Mouse (Mus musculus) liver, adult 2 months (tissue): ENCODE results near the gene Npas2. TPM values are rescaled to one million over a fixed set of nuclear protein-coding genes. Genes with fewer than 3 reads are reported as not detected.
A peak's percentile ranks its signal among the peaks of the same experiment; 100 is the strongest.

Experiments used
- DNase-seq: peaks from one replicate; pipeline ENCODE4 v3.0.0-alpha.2; 2011; ENCODE audit warnings: low read depth, low spot score; ENCODE audit errors: extremely low read depth
- H3K27ac ChIP-seq: fragments of 200-500 bp; replicated peaks from 2 replicates; pipeline ENCODE4 v1.5.1; 2012; ENCODE audit warnings: low read depth, mild to moderate bottlenecking, control low read depth, inconsistent platforms, low read length; ENCODE audit not compliant: insufficient read depth
- H3K27me3 ChIP-seq: fragments of 200-500 bp; 2 replicates; pipeline ENCODE4 v1.6.1; 2012; ENCODE audit warnings: mild to moderate bottlenecking, moderate library complexity, low read length, inconsistent platforms; ENCODE audit not compliant: control insufficient read depth, insufficient read depth
- H3K36me3 ChIP-seq: fragments of 200-500 bp; 2 replicates; pipeline ENCODE4 v1.6.1; 2012; ENCODE audit warnings: low read length, inconsistent platforms; ENCODE audit not compliant: control insufficient read depth, insufficient read depth
- H3K4me1 ChIP-seq: fragments of 200-500 bp; 2 replicates; pipeline ENCODE4 v1.6.1; 2011; ENCODE audit warnings: low read length; ENCODE audit not compliant: control insufficient read depth, insufficient read depth
- H3K4me3 ChIP-seq: fragments of 200-500 bp; 2 replicates; pipeline ENCODE4 v1.5.1; 2011; ENCODE audit warnings: low read depth, mild to moderate bottlenecking, control low read depth, low read length, moderate library complexity; ENCODE audit not compliant: insufficient read depth
- H3K79me2 ChIP-seq: fragments of 200-500 bp; 2 replicates; pipeline ENCODE4 v1.6.1; 2012; ENCODE audit warnings: inconsistent platforms, mild to moderate bottlenecking, low read length, moderate library complexity; ENCODE audit not compliant: control insufficient read depth, insufficient read depth
- H3K9ac ChIP-seq: fragments of 200-500 bp; 2 replicates; pipeline ENCODE4 v1.6.1; 2012; ENCODE audit warnings: low read depth, mild to moderate bottlenecking, control low read depth, inconsistent platforms, low read length
- CTCF ChIP-seq: fragments of 200-500 bp; IDR thresholded peaks from 2 replicates; pipeline ENCODE4 v1.5.1; 2011; ENCODE audit warnings: low read depth, low read length, control low read depth
- POLR2A ChIP-seq: fragments of 200-500 bp; IDR thresholded peaks from 2 replicates; pipeline ENCODE4 v1.6.1; 2011; ENCODE audit warnings: low read length, control low read depth; ENCODE audit not compliant: insufficient read depth; ENCODE audit errors: extremely low read depth
- WGBS: fragments of 180-500 bp; shearing (Covaris S2); methylation state at CpG from one replicate; pipeline ENCODE4 v1.1.7; 2018; 5-methylcytosine and 5-hydroxymethylcytosine counted together
- polyA plus RNA-seq: library from polyadenylated mRNA; depleted of rRNA; stranded (reverse); fragments of >200 nt; gene quantifications from 2 replicates; pipeline ENCODE4 v1.2.3, GENCODE M21; 2012
- total RNA-seq: library from RNA; depleted of rRNA; stranded (reverse); fragments of >200 nt; gene quantifications from 2 replicates; pipeline ENCODE4 v1.2.3, GENCODE M21; 2014

Npas2 gene
- total and polyA plus RNA-seq, 2 experiments = 3.7 TPM; not detected in 1

DNA sequence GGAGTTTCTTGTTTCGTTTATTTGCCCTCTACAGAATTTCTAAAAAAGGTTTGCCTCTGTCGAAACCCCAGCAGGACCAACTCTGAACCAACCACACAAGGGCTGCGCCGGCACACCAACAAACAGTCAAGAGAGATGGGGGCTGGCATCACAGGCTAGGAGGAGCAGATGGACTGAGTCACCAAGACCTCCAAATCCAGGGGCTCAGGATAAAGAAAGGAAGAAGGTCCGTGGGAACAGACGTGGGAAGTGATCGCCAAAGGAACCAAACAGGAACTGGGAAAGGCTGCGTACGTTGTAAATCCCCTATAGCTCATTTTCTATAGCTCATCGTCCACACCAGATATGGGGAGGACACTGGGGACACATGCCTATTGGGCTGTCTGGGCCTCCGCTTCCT, 13.7 kb upstream of the Npas2 start:
- TF ChIP-seq CTCF = no peak
- WGBS = 91% methylated on average over 11 of the region's 11 CpGs
- no peak overlapping the region for H3K27ac ChIP-seq
- H3K27me3 ChIP-seq = no peaks in the 10 kb centered on the region
- H3K36me3 ChIP-seq = no peaks in the 10 kb centered on the region
- H3K9ac ChIP-seq = no peak overlapping the region
- no peak for DNase-seq
- H3K4me1 ChIP-seq = no peaks in the 10 kb centered on the region
- no peak overlapping the region for H3K4me3 ChIP-seq
- H3K79me2 ChIP-seq = no peaks in the 10 kb centered on the region

DNA sequence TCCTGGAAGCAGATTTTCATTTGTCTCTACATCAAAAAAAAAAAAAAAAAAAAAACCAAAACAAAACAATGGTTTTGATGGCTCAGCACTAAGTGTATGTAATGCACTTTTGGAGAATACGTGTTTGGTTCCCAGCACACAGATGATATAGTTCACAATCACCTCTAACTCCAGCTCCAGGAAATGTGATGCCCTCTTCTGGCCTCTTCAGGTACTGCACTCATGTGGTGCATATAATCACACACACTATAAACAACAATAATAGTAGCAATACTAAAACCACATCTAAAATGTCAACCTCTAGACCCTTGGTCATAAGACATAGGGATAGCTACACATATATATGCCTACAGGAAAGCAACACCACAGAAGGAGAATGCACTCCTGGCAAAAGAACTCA, 13.0 kb upstream of the Npas2 start:
- Histone ChIP-seq H3K79me2 (no peaks in the 10 kb centered on the region), H3K4me1 (no peaks in the 10 kb centered on the region), H3K27ac (no peak overlapping the region), H3K27me3 (no peaks in the 10 kb centered on the region), H3K9ac (no peak overlapping the region), H3K36me3 (no peaks in the 10 kb centered on the region), H3K4me3 (no peak overlapping the region)
- no peak for TF ChIP-seq CTCF
- no peak for TF ChIP-seq POLR2A
- DNase-seq = no peak
- WGBS = 94% methylated on average over 1 of the region's 1 CpGs

GRCm38 (mm10) chr1:39181901-39182300, 11.6 kb upstream of the Npas2 start:
- 79% methylated on average over 4 of the region's 4 CpGs for WGBS
- Histone ChIP-seq H3K4me3 (no peak overlapping the region), H3K27ac (no peak overlapping the region), H3K27me3 (no peaks in the 10 kb centered on the region), H3K4me1 (peaks cover 4% of the 10 kb centered on the region), H3K9ac (no peak overlapping the region), H3K79me2 (no peaks in the 10 kb centered on the region), H3K36me3 (no peaks in the 10 kb centered on the region)
- no peak for DNase-seq
- no peak for TF ChIP-seq CTCF

DNA sequence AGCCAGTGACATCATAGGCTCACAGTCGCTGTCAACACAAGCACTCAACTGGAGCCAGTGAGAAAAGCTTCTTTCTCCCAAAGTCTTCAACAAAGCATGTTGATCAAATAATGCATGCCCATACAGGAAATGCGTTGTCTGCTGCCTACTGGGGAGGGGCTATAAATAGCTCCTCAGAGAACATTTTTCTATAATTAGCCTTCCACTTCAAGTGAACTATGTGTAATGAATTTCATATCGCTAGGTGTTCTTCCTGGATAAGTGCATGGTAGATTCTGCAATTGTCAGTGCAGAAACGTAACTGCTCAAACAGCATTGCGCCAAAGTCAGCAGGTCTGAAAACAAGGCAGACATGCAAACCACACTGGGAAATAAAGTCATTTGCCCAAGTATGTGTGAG, 7.7 kb upstream of the Npas2 start:
- TF ChIP-seq CTCF (no peak), POLR2A (no peak)
- 83% methylated on average over 5 of the region's 5 CpGs for WGBS
- no peaks in the 10 kb centered on the region for H3K27me3 ChIP-seq

GRCm38 (mm10) chr1:39186711-39187437, 6.7 kb upstream of the Npas2 start:
- Histone ChIP-seq H3K79me2 (no peaks in the 10 kb centered on the region), H3K36me3 (no peaks in the 10 kb centered on the region), H3K9ac (no peak overlapping the region), H3K27ac (no peak overlapping the region), H3K4me1 (peaks cover 9% of the 10 kb centered on the region), H3K27me3 (no peaks in the 10 kb centered on the region), H3K4me3 (no peak overlapping the region)
- TF ChIP-seq CTCF = no peak
- no peak for TF ChIP-seq POLR2A
- peak; percentile 95 for DNase-seq
- WGBS = 14% methylated on average over 6 of the region's 6 CpGs

More for the DNA sequence above, 7.7 kb upstream of the Npas2 start:
- H3K36me3 ChIP-seq = no peaks in the 10 kb centered on the region
- no peak for DNase-seq
- H3K27ac ChIP-seq = no peak overlapping the region
- H3K79me2 ChIP-seq = no peaks in the 10 kb centered on the region
- no peak overlapping the region for H3K9ac ChIP-seq
- peaks cover 9% of the 10 kb centered on the region for H3K4me1 ChIP-seq
- no peak overlapping the region for H3K4me3 ChIP-seq

DNA sequence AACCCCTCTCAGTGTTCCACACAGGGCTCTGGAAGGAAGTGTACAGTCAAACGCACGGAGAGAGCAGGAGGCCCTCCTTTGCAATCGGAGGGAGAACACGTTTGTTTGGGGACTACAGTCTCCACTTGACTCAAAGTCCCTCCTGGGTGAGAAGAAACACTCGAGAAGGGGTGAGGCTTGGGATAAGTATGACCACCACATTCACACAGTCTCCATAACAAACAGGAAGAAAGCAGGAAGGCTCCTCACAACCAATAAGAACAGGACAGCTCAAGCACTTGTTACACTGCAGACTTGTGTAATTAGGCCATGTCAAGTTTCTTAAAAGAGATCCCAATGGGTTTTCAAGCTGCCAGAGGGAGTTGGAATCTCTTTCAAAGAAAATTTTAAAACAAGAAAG, 2.4 kb upstream of the Npas2 start:
- no peak for TF ChIP-seq CTCF
- TF ChIP-seq POLR2A = no peak
- Histone ChIP-seq H3K27me3 (no peaks in the 10 kb centered on the region), H3K4me1 (peaks cover 17% of the 10 kb centered on the region), H3K79me2 (peaks cover 7% of the 10 kb centered on the region; the same call in 1 of the 2 replicates), H3K4me3 (no peak overlapping the region), H3K9ac (no peak overlapping the region), H3K36me3 (no peaks in the 10 kb centered on the region), H3K27ac (no peak overlapping the region)
- no peak for DNase-seq
- WGBS = 84% methylated on average over 5 of the region's 5 CpGs
